Mouse (Mus musculus) stomach, postnatal 0 days (tissue): ENCODE data around the gene Nr1d1.

ENCODE experiments used
- CTCF ChIP-seq: IDR thresholded peaks from 2 replicates; pipeline ENCODE4 v1.5.1; 2016; ENCODE audit warnings: antibody characterized with exemption, low read depth, mild to moderate bottlenecking, moderate library complexity
- EP300 ChIP-seq: optimal IDR thresholded peaks from 2 replicates; pipeline ENCODE3; 2016; ENCODE audit warnings: antibody characterized with exemption

- TF ChIP-seq EP300: no peak
- TF ChIP-seq CTCF: no peak
Measured at GRCm38 (mm10) chr11:98766346-98766745, 8.8 kb downstream of the Nr1d1 start.
